Mouse (Mus musculus) erythroblast, embryonic 14.5 days (primary cell): ENCODE results near the gene Gm21969.

Source experiments
- GATA1 ChIP-seq: IDR thresholded peaks from 2 replicates; pipeline ENCODE4 v1.6.1; 2012; ENCODE audit warnings: low read length, inconsistent platforms, mixed read lengths
- TAL1 ChIP-seq: IDR thresholded peaks from 3 replicates; pipeline ENCODE4 v1.6.1; 2012; ENCODE audit warnings: low read length, inconsistent platforms, mixed read lengths

GRCm38 (mm10) chr4:139627361-139627760 is 24.4 kb downstream of the Gm21969 start:
- TF ChIP-seq GATA1 = no peak
- TF ChIP-seq TAL1 = no peak
